Mouse (Mus musculus) forebrain, embryonic 13.5 days (tissue): ENCODE measurements around the gene Creb3l2. TPM values are rescaled to one million over a fixed set of nuclear protein-coding genes. Genes with fewer than 3 reads are reported as not detected.

Source experiments
- ATAC-seq: fragments of 200-750 bp; cut with Nextera tagmentation; 2 replicates; pipeline ENCODE4 v1.8.0; 2017
- H3K27ac ChIP-seq: fragments of 300-500 bp; sonication (generic); 2 replicates; pipeline ENCODE4 v1.5.1; 2015; ENCODE audit warnings: inconsistent platforms, mild to moderate bottlenecking, moderate library complexity
- H3K27me3 ChIP-seq: fragments of 300-500 bp; sonication (generic); 2 replicates; pipeline ENCODE4 v1.6.1; 2015; ENCODE audit warnings: mild to moderate bottlenecking, inconsistent platforms
- H3K36me3 ChIP-seq: fragments of 300-500 bp; sonication (generic); 2 replicates; pipeline ENCODE4 v1.6.1; 2015; ENCODE audit warnings: mild to moderate bottlenecking, inconsistent platforms; ENCODE audit not compliant: poor library complexity, severe bottlenecking
- H3K4me1 ChIP-seq: fragments of 300-500 bp; sonication (generic); 2 replicates; pipeline ENCODE4 v1.6.1; 2015; ENCODE audit warnings: inconsistent platforms
- H3K4me2 ChIP-seq: fragments of 300-500 bp; sonication (generic); 2 replicates; pipeline ENCODE4 v1.6.1; 2015; ENCODE audit warnings: inconsistent platforms, mild to moderate bottlenecking, moderate library complexity
- H3K4me3 ChIP-seq: fragments of 300-500 bp; sonication (generic); 2 replicates; pipeline ENCODE4 v1.5.1; 2015; ENCODE audit warnings: mild to moderate bottlenecking, inconsistent platforms
- H3K9ac ChIP-seq: fragments of 300-500 bp; sonication (generic); 2 replicates; pipeline ENCODE4 v1.6.1; 2015; ENCODE audit warnings: mild to moderate bottlenecking, inconsistent platforms
- H3K9me3 ChIP-seq: fragments of 300-500 bp; sonication (generic); replicated peaks from 2 replicates; pipeline ENCODE4 v1.6.1; 2016; ENCODE audit warnings: inconsistent platforms
- WGBS: fragments of 180-500 bp; shearing (Covaris S2); methylation state at CpG from one replicate; pipeline ENCODE4 v1.1.7; 2015; 5-methylcytosine and 5-hydroxymethylcytosine counted together
- polyA plus RNA-seq: library from polyadenylated mRNA; unstranded; fragments of >200 nt; fragmentation: Nextera tagmentation; extraction: Ambion mirVana; gene quantifications from 2 replicates; pipeline ENCODE4 v1.2.1, GENCODE M21; 2015

Gene Creb3l2
- polyA plus RNA-seq, 1 experiment from 2014 or later: 2.0 TPM

DNA sequence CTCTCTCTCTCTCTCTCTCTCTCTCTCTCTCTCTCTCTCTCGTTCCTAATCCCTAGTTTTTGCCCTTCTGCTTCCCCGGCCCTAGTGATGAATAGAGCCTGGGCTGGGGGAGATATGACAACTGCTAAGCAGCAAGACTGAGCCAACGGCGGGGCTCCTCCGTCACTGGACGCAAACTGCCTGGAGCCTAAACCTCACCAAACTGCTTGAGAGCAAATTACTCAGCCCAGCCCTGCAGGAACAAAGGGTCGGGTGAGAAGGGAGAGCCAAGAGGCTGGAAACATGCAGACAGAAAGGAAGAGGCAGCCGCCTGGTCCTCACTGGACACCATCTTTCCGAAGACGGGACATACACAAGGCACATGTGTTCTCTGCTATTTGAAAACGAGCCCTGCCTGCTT is 76.8 kb downstream of the Creb3l2 start:
- no peak overlapping the region for H3K4me3 ChIP-seq
- H3K4me2 ChIP-seq: no peak overlapping the region
- peaks cover 10% of the 10 kb centered on the region for H3K4me1 ChIP-seq
- ATAC-seq: no peak
- no peaks in the 10 kb centered on the region for H3K27me3 ChIP-seq
- H3K9ac ChIP-seq: no peak overlapping the region
- no peaks in the 10 kb centered on the region for H3K9me3 ChIP-seq
- no peak overlapping the region for H3K27ac ChIP-seq
- 51% methylated on average over 11 of the region's 11 CpGs for WGBS
- H3K36me3 ChIP-seq: no peaks in the 10 kb centered on the region

DNA sequence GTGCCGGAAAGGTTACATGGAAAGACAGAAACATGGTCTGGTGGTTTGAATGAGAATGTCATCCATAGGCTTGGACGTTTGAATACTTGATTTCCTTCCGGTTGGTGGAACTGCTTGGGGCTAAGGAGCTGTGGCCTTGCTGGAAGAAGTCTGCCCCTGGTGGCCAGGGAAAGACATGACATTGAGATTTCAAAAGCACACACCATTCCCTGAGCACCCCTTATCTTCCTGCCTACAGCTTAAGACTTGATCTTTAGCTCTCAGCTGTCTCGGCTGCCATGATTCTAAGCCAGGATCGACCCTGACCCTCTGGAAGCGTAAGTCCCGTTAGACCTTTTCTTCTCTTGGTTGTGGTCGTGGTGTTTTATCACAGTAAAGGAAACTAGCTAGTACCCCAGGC is 77.6 kb downstream of the Creb3l2 start:
- Histone ChIP-seq H3K4me3 (no peak overlapping the region), H3K9ac (no peak overlapping the region), H3K9me3 (no peaks in the 10 kb centered on the region), H3K27ac (no peak overlapping the region), H3K4me1 (peaks cover 15% of the 10 kb centered on the region), H3K4me2 (no peak overlapping the region), H3K27me3 (no peaks in the 10 kb centered on the region), H3K36me3 (no peaks in the 10 kb centered on the region)
- 95% methylated on average over 8 of the region's 8 CpGs for WGBS
- no peak for ATAC-seq

DNA sequence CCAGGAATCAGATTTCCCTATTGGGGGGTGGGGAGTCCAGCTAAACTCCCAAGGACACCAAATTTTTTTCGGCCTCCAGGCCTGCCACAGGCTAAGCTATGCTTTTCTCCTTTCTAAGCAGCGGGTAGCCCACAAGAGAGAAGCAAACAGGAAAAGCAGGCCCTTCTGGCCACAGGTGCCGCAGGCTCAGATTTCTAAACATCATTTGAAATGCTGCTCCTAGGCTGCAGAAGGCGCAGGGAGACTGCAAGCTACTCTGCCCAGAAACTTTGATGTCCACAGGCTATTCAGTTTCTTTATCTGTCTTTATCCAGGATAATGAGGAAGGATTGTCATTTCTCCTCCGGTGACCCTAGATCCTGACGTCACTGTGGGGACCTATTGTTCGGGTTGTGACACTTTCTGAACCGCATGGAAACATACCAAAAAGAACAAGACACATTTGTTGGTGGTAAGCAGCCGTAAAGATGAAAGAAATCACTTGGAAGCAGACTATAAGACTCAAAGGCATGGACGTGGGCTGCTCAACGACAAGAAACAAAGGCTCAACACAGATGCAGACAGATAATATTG is 81.0 kb downstream of the Creb3l2 start:
- WGBS: 12% methylated on average over 11 of the region's 11 CpGs
- Histone ChIP-seq H3K9me3 (no peaks in the 10 kb centered on the region), H3K27ac (peak overlapping the region; percentile 16; the same call in 1 of the 2 replicates), H3K36me3 (no peaks in the 10 kb centered on the region), H3K4me3 (no peak overlapping the region), H3K9ac (no peak overlapping the region), H3K27me3 (no peaks in the 10 kb centered on the region), H3K4me1 (peaks cover 18% of the 10 kb centered on the region), H3K4me2 (no peak overlapping the region)
- ATAC-seq: no peak

DNA sequence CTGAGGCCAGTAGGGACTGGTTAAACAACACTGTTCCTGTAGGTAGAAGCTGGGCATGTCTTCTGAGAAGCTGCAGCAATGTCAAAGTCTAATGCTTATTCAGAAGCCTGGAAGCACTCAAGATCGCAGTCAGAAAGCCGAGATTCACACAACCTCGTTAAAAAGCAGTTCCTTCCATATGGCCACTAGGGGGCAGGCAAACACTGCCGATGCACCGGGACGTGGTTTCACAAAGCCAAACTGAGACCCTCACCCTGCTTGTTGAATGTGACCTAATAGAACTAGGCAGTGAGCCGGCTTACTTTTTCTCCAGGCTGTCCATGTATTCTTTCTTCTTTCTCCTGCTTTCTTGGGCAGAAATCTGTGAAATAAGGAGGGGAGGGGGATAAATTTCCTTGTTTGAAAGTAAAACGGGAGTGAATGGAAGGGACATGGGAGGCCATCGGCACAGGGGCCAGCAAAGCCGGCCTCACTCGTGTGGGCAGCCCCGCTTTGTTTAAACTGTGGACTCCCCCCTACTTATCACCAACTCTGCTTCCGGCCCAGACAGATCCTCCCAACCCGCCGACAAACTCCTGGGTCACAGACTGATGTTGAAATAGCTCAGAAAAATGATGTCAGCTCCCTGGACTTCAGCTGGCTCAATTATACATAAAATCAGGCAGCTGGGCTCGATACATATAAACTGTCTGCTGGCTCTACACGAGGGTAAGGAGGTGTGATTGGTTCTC is 87.3 kb downstream of the Creb3l2 start:
- Histone ChIP-seq H3K36me3 (no peaks in the 10 kb centered on the region), H3K4me2 (peak overlapping the region; percentile 37), H3K9ac (no peak overlapping the region), H3K4me3 (no peak overlapping the region), H3K4me1 (peaks cover 9% of the 10 kb centered on the region), H3K27ac (no peak overlapping the region), H3K27me3 (0 out of 2 replicates have a peak, but pooled peaks cover 6% of the 10 kb centered on the region), H3K9me3 (no peaks in the 10 kb centered on the region)
- WGBS: 35% methylated on average over 17 of the region's 17 CpGs
- ATAC-seq: peak; percentile 75

DNA sequence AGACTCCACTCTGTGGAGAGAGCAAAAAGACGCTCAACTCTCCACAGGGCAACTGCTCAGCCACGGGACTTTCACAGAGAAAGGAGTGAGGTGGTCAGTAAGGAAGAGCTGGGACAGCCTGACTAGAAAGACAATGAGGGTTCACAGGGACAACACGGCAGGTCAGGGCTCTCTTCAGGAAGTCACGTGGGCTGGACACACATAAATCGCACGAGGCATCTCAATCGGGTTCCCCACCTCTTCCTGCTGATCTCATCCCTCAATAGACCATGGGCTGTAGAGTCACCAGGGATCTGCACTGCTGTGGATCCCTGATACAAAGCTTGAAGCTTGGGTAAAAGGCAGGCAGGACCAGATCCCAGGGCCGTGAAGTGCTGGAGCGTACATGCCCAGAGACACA is 88.3 kb downstream of the Creb3l2 start:
- 0 out of 2 replicates have a peak, but pooled peaks cover 6% of the 10 kb centered on the region for H3K27me3 ChIP-seq
- H3K4me2 ChIP-seq: no peak overlapping the region
- no peak overlapping the region for H3K27ac ChIP-seq
- no peaks in the 10 kb centered on the region for H3K9me3 ChIP-seq
- no peaks in the 10 kb centered on the region for H3K36me3 ChIP-seq
- no peak overlapping the region for H3K4me3 ChIP-seq
- ATAC-seq: no peak
- 91% methylated on average over 9 of the region's 9 CpGs for WGBS
- no peak overlapping the region for H3K9ac ChIP-seq
- H3K4me1 ChIP-seq: 0 out of 2 replicates have a peak, but pooled peaks cover 4% of the 10 kb centered on the region

DNA sequence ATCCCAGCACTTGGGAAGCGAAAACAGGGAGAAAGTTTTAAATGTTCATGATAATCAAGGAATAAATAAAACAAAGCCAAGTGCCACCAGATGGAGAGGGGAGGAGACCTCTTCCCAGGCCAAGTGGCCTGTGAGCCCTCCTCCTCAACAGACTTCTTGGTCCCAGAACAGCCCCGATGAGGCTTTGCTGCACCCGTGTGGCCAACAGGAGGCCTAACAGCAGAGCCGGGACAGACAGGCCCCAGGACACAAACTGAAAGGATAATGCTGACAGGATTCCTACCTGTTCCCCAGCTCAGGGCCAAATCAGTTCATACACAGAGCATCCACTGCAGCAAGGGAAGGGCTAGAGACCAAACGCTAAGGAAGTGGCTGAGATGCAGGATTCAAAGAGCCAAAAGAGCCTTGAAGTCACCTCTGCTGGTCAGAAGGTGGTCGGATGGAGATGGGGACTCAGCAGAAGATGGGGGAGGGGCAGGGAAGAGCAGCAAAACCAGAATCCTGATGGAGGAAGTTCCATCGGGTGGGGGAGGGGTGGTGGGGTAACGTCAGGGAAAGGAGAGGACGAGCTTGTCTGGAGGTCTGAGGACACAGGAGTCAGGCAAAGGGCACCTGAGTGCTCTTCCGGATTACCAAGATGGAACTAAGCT is 90.1 kb downstream of the Creb3l2 start:
- ATAC-seq: peak; percentile 85
- Histone ChIP-seq H3K4me2 (no peak overlapping the region), H3K36me3 (no peaks in the 10 kb centered on the region), H3K9ac (no peak overlapping the region), H3K4me3 (no peak overlapping the region), H3K27ac (no peak overlapping the region), H3K27me3 (0 out of 2 replicates have a peak, but pooled peaks cover 6% of the 10 kb centered on the region), H3K9me3 (no peaks in the 10 kb centered on the region), H3K4me1 (0 out of 2 replicates have a peak, but pooled peaks cover 4% of the 10 kb centered on the region)
- 22% methylated on average over 10 of the region's 10 CpGs for WGBS

DNA sequence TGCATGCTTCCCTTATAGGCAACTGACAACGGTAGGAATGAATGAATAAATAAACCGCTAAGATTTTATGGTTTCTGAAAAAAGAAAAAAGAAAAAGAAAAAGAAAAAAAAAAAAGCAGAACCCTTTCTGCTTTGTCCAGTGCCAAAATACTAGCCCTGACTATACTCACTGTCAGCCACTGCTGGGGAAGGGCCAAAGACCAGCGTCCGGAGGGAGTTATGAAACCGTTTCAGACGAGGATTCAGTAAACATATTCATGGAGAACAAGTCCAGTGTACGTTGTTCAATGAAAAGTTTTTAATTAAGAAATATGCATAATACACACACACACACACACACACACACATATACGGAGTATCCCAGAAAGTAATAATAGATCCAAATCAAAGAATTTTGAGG is 91.6 kb downstream of the Creb3l2 start:
- Histone ChIP-seq H3K9ac (no peak overlapping the region), H3K4me1 (0 out of 2 replicates have a peak, but pooled peaks cover 4% of the 10 kb centered on the region), H3K36me3 (no peaks in the 10 kb centered on the region), H3K27ac (no peak overlapping the region), H3K4me3 (no peak overlapping the region), H3K9me3 (no peaks in the 10 kb centered on the region), H3K4me2 (no peak overlapping the region), H3K27me3 (0 out of 2 replicates have a peak, but pooled peaks cover 6% of the 10 kb centered on the region)
- WGBS: 88% methylated on average over 8 of the region's 8 CpGs
- ATAC-seq: no peak

DNA sequence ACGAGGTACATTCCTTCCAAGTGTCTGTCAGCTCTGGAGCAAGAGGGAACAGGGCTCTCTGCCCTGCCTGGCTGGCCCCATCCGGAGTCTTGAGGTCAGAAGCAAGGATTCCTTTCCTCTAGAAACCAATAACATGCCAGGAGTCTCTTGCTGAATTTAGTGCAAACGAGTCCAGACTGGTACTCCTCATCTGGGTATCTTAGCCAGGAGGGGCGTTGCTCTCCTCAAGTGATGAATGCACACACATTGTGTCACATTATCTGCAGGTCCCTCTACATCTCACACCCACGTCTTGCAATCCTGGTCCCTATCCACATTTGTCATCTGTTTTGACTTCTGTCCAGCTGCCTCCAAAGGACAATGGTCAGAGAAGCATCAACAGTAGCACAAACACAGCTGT is 94.3 kb downstream of the Creb3l2 start:
- Histone ChIP-seq H3K4me2 (no peak overlapping the region), H3K9ac (no peak overlapping the region), H3K27ac (no peak overlapping the region), H3K4me1 (no peaks in the 10 kb centered on the region), H3K36me3 (no peaks in the 10 kb centered on the region), H3K27me3 (no peaks in the 10 kb centered on the region), H3K9me3 (no peaks in the 10 kb centered on the region), H3K4me3 (no peak overlapping the region)
- WGBS: 83% methylated on average over 5 of the region's 5 CpGs
- ATAC-seq: no peak

DNA sequence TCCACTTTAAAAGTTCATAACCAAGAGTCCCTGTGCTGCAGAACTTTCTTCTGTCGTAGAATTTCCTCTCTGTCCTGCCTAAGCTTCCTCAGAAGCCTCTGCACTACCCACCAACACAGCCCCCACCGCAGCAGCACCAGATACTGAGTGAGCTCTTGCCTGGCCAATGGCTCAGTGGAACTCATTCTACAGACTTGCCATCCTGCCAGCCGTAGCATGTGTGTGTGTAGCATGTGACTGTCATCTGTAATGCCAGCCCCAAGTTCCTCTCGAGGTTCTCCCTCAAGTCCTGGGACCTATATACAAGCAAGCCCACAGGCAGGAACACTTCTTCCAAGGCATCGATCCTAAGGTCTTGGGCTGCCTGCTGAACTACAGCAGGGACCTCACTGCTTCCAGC is 103.9 kb downstream of the Creb3l2 start:
- Histone ChIP-seq H3K36me3 (no peaks in the 10 kb centered on the region), H3K9ac (no peak overlapping the region), H3K4me1 (peaks cover 15% of the 10 kb centered on the region), H3K4me2 (no peak overlapping the region), H3K27me3 (no peaks in the 10 kb centered on the region), H3K27ac (no peak overlapping the region), H3K9me3 (no peaks in the 10 kb centered on the region), H3K4me3 (no peak overlapping the region)
- ATAC-seq: no peak
- 84% methylated on average over 5 of the region's 5 CpGs for WGBS

DNA sequence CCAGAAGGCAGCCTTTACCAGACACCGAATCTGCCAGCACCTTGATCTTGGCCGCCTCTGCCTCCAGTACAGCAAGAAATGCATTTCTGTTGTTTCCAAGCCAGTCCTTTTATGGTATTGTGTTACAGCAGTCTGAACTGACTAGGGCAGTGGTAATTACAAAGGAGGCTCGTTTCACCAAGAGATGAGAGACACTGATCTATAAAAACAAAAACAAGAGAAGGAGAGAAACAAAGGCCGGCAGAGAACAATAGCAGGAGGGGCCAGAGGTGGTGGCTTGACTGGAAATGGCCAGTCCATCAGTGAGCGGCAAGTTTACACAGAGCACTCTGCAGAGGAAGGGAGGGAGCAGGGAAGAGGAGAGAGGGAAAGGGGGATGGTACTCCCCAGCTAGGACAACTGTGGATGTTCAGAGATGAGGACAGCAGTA is 105.1 kb downstream of the Creb3l2 start:
- Histone ChIP-seq H3K4me3 (no peak overlapping the region), H3K27me3 (no peaks in the 10 kb centered on the region), H3K27ac (no peak overlapping the region), H3K4me1 (peaks cover 15% of the 10 kb centered on the region), H3K9me3 (no peaks in the 10 kb centered on the region), H3K36me3 (no peaks in the 10 kb centered on the region), H3K9ac (no peak overlapping the region), H3K4me2 (peak overlapping the region; percentile 9; the same call in 1 of the 2 replicates)
- peak; percentile 43 for ATAC-seq
- 5% methylated on average over 5 of the region's 5 CpGs for WGBS

DNA sequence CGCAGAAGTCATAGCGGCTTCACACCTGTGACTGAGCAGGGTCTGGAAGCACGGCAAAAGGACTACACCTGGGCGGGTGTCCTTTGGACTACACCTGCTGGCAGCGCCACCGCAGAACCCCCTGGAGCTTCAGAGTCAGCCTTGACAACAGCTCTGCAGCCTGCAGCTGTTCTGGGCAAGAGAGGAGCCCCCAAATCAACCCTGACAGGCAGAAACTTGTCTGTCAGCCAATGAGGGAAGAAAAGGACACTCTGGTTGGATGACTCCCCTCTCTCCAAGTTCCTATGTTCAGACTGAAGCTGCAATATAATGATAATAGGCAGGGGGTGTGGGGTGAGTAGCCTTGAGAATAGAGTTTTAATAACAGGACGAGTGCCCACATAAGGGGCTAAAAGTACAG is 105.6 kb downstream of the Creb3l2 start:
- Histone ChIP-seq H3K36me3 (no peaks in the 10 kb centered on the region), H3K4me1 (peaks cover 15% of the 10 kb centered on the region), H3K27me3 (no peaks in the 10 kb centered on the region), H3K4me3 (no peak overlapping the region), H3K9me3 (no peaks in the 10 kb centered on the region), H3K27ac (no peak overlapping the region), H3K4me2 (no peak overlapping the region), H3K9ac (no peak overlapping the region)
- 54% methylated on average over 7 of the region's 7 CpGs for WGBS
- peak; percentile 37 for ATAC-seq

DNA sequence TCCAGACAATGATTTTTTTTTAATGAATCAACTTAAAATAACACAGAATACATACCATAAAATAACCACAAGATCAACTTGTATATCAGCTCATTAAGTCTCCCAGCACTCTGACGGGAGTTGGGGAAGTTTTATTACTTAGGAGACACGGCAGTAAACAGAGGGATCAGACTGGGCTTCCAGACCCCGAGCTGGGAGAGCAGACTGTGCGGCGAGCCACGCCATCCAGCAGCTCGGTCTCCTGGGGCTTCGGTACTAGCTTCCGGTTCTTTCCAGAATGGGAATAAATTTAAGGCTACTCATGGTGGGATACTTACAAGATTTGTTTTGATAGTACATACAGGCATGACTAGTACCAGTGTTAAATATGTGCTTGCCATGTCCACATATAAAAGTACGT is 109.1 kb downstream of the Creb3l2 start:
- Histone ChIP-seq H3K9me3 (no peaks in the 10 kb centered on the region), H3K4me1 (peaks cover 47% of the 10 kb centered on the region), H3K9ac (no peak overlapping the region), H3K36me3 (no peaks in the 10 kb centered on the region), H3K4me3 (no peak overlapping the region), H3K27me3 (no peaks in the 10 kb centered on the region), H3K4me2 (no peak overlapping the region), H3K27ac (no peak overlapping the region)
- no peak for ATAC-seq
- whole genome bisulfite sequencing: 84% methylated on average over 10 of the region's 10 CpGs
